Mouse (Mus musculus) spleen, adult 2 months (tissue): ENCODE measurements around the gene Ptdss2. TPM values are rescaled to one million over a fixed set of nuclear protein-coding genes. Genes with fewer than 3 reads are reported as not detected.

Experiments
- DNase-seq, 2 experiments: peaks; one replicate each; pipeline versions ENCODE4 v3.0.0 to v3.0.0-alpha.2; 2012 to 2021; ENCODE audit warnings: low spot score in 2 of 2, low read depth in 1 of 2
- H3K27ac ChIP-seq: fragments of 200-500 bp; 2 replicates; pipeline ENCODE4 v1.5.1; 2012; ENCODE audit warnings: low read length, inconsistent platforms; ENCODE audit not compliant: insufficient read depth
- H3K27me3 ChIP-seq: fragments of 200-500 bp; 2 replicates; pipeline ENCODE4 v1.6.1; 2012; ENCODE audit warnings: mild to moderate bottlenecking, moderate library complexity, low read length, inconsistent platforms; ENCODE audit not compliant: control insufficient read depth, insufficient read depth
- H3K36me3 ChIP-seq: fragments of 200-500 bp; 2 replicates; pipeline ENCODE4 v1.6.1; 2012; ENCODE audit warnings: mild to moderate bottlenecking, low read length, inconsistent platforms; ENCODE audit not compliant: control insufficient read depth, insufficient read depth
- H3K4me1 ChIP-seq: fragments of 200-500 bp; 2 replicates; pipeline ENCODE4 v1.6.1; 2011; ENCODE audit warnings: inconsistent platforms; ENCODE audit not compliant: control insufficient read depth, insufficient read depth, insufficient read length
- H3K4me3 ChIP-seq: fragments of 200-500 bp; 2 replicates; pipeline ENCODE4 v1.5.1; 2011; ENCODE audit warnings: mild to moderate bottlenecking, inconsistent platforms; ENCODE audit not compliant: insufficient read depth, insufficient read length; ENCODE audit errors: extremely low read depth
- CTCF ChIP-seq: fragments of 200-500 bp; IDR thresholded peaks from 2 replicates; pipeline ENCODE4 v1.5.1; 2011; ENCODE audit warnings: mild to moderate bottlenecking, inconsistent platforms; ENCODE audit not compliant: insufficient read depth, insufficient read length, insufficient replicate concordance; ENCODE audit errors: extremely low read depth
- POLR2A ChIP-seq: fragments of 200-500 bp; IDR thresholded peaks from 2 replicates; pipeline ENCODE4 v1.6.1; 2011; ENCODE audit warnings: low read depth, low read length, inconsistent platforms
- WGBS: fragments of 180-500 bp; shearing (Covaris S2); methylation state at CpG from one replicate; pipeline ENCODE4 v1.1.7; 2018; 5-methylcytosine and 5-hydroxymethylcytosine counted together
- polyA plus RNA-seq: library from polyadenylated mRNA; depleted of rRNA; stranded (reverse); fragments of >200 nt; gene quantifications from 2 replicates; pipeline ENCODE4 v1.2.3, GENCODE M21; 2012

Ptdss2 gene
- polyA plus RNA-seq, 1 experiment = 26.8 TPM

- 97% methylated on average over 7 of the region's 7 CpGs for WGBS
- Histone ChIP-seq H3K27ac (no peak overlapping the region), H3K27me3 (no peaks in the 10 kb centered on the region), H3K36me3 (peaks cover 43% of the 10 kb centered on the region), H3K4me3 (no peak overlapping the region), H3K4me1 (peaks cover 5% of the 10 kb centered on the region; the same call in 1 of the 2 replicates)
- TF ChIP-seq POLR2A (no peak), CTCF (no peak)
- no peak for DNase-seq
Observed at GRCm38 (mm10) chr7:141164397-141164796, 42.2 kb downstream of the Ptdss2 start.

- DNase-seq = no peak
- H3K27ac ChIP-seq = no peak overlapping the region
- TF ChIP-seq CTCF (no peak), POLR2A (no peak)
- H3K4me3 ChIP-seq = no peak overlapping the region
- peaks cover 5% of the 10 kb centered on the region; the same call in 1 of the 2 replicates for H3K4me1 ChIP-seq
- no peaks in the 10 kb centered on the region for H3K27me3 ChIP-seq
- 71% methylated on average over 6 of the region's 6 CpGs for WGBS
- peaks cover 41% of the 10 kb centered on the region for H3K36me3 ChIP-seq
Observed at GRCm38 (mm10) chr7:141164850-141165249, 42.7 kb downstream of the Ptdss2 start.

GRCm38 (mm10) chr7:141167901-141168517 lies 45.8 kb downstream of the Ptdss2 start:
- Histone ChIP-seq H3K4me1 (peaks cover 6% of the 10 kb centered on the region; the same call in 1 of the 2 replicates), H3K27me3 (no peaks in the 10 kb centered on the region), H3K36me3 (peaks cover 19% of the 10 kb centered on the region), H3K27ac (peak overlapping the region; percentile 53), H3K4me3 (peak overlapping the region; percentile 60)
- TF ChIP-seq CTCF = no peak
- TF ChIP-seq POLR2A = no peak
- no peak for DNase-seq
- 10% methylated on average over 7 of the region's 7 CpGs for WGBS

DNA sequence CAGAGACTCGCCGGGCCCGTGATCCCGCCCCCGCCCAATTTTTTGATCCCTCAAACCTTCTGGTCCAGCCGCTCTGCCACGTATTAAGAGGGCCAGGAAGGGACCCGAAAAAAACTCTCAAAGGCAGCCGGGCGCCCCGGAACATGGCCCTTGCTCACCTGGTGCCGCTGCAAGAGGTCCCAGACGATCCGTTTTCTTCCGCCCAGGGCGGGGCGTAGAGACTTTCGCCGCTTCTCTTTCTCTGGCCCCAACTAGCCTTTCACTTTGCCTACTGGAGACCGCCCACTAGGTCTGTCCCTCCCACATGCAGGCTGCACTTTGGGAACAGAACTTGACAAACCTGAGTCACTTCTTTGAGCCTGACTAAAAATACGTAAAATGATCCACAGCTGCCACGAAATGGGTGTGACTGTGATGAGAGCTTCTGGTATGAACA lies 46.4 kb downstream of the Ptdss2 start:
- WGBS = 1% methylated on average over 22 of the region's 22 CpGs
- Histone ChIP-seq H3K27me3 (no peaks in the 10 kb centered on the region), H3K27ac (peak overlapping the region; percentile 53), H3K36me3 (peaks cover 15% of the 10 kb centered on the region), H3K4me3 (peak overlapping the region; percentile 60), H3K4me1 (peaks cover 11% of the 10 kb centered on the region; the same call in 1 of the 2 replicates)
- TF ChIP-seq POLR2A (no peak), CTCF (no peak)
- DNase-seq = peak; percentile 39 to 78

DNA sequence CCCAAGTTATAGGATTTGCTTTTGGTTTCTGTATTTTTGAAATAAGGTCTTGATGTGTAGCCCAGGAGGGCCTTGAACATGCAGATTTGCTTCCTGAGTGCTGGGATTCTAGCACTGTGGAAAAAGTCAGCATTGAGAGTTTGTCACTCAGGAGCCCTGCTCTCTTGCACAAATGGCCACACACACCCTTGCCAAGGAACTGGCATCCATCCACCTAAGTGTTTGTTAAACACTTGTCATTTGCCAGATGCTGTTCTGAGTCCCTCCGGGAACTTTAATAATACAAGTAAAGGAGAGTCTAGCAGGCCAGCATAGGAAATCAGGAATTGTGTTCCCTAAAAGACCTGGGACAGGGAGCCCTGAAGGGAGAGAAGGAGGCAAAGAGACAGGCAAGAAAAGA lies 47.1 kb downstream of the Ptdss2 start:
- 94% methylated on average over 1 of the region's 1 CpGs for WGBS
- no peak overlapping the region for H3K27ac ChIP-seq
- H3K27me3 ChIP-seq = no peaks in the 10 kb centered on the region
- peaks cover 11% of the 10 kb centered on the region; the same call in 1 of the 2 replicates for H3K4me1 ChIP-seq
- H3K4me3 ChIP-seq = no peak overlapping the region
- DNase-seq = no peak
- TF ChIP-seq CTCF (no peak), POLR2A (no peak)
- H3K36me3 ChIP-seq = peaks cover 7% of the 10 kb centered on the region

- Histone ChIP-seq H3K27me3 (no peaks in the 10 kb centered on the region), H3K4me1 (peaks cover 11% of the 10 kb centered on the region; the same call in 1 of the 2 replicates), H3K27ac (no peak overlapping the region), H3K36me3 (peaks cover 5% of the 10 kb centered on the region), H3K4me3 (no peak overlapping the region)
- TF ChIP-seq POLR2A (no peak), CTCF (no peak)
- no peak for DNase-seq
Observed at GRCm38 (mm10) chr7:141169866-141170265, 47.7 kb downstream of the Ptdss2 start.
